7 mouse cellular contexts compared by ENCODE assay signal in genomic region chr5:33657251-33657786, GRCm38 (mm10). TPM values are rescaled to one million over a fixed set of nuclear protein-coding genes. Genes with fewer than 3 reads are reported as not detected.
DNase-seq lines count a peak whose midpoint lies in the region; ATAC-seq and TF ChIP-seq lines count a peak whose summit lies in the region.

No protein-coding gene starts in this region.

- peak overlapping the region; percentile 82 for H3K9ac ChIP-seq in midbrain, embryonic 12.5 days (replicated peaks)

- H3K27me3 ChIP-seq in spleen, adult 2 months (ENCODE audit: control insufficient read depth, insufficient read depth, low read length), result no peaks in the 10 kb centered on the region
- H3K27me3 ChIP-seq in embryonic facial prominence, embryonic 10.5 days (replicated peaks; ENCODE audit: low read depth, poor library complexity, severe bottlenecking), result no peaks in the 10 kb centered on the region
- no peaks in the 10 kb centered on the region for H3K27me3 ChIP-seq in midbrain, embryonic 12.5 days

- peaks cover 1% of the 10 kb centered on the region; the same call in 1 of the 2 replicates for H3K36me3 ChIP-seq in spleen, adult 2 months (ENCODE audit: control insufficient read depth, insufficient read depth, low read length)
- H3K36me3 ChIP-seq in embryonic facial prominence, embryonic 10.5 days (replicated peaks), result peaks cover 52% of the 10 kb centered on the region
- H3K36me3 ChIP-seq in midbrain, embryonic 12.5 days, result peaks cover 42% of the 10 kb centered on the region

- no peak for TF ChIP-seq CTCF in spleen, adult 2 months (IDR thresholded peaks at IDR 0.05; ENCODE audit: extremely low read depth, insufficient read depth, insufficient read length, insufficient replicate concordance)

- H3K9me3 ChIP-seq in embryonic facial prominence, embryonic 10.5 days, result no peaks in the 10 kb centered on the region
- H3K9me3 ChIP-seq in midbrain, embryonic 12.5 days, result no peaks in the 10 kb centered on the region

- peaks cover 20% of the 10 kb centered on the region; the same call in 1 of the 2 replicates for H3K4me1 ChIP-seq in spleen, adult 2 months (ENCODE audit: control insufficient read depth, insufficient read depth, insufficient read length)
- peaks cover 46% of the 10 kb centered on the region for H3K4me1 ChIP-seq in embryonic facial prominence, embryonic 10.5 days
- H3K4me1 ChIP-seq in midbrain, embryonic 12.5 days, result peaks cover 41% of the 10 kb centered on the region

- DNase-seq in spleen, adult 2 months (ENCODE audit: low read depth in 1 of 2, low spot score in 2 of 2), result no peak
- no peak for DNase-seq in spleen, adult 18-20 months
- DNase-seq in embryonic facial prominence, embryonic 10.5 days (ENCODE audit: low spot score), result no peak
- DNase-seq in induced T-regulatory cell, adult 2 months (ENCODE audit: low read depth), result peak; percentile 91
- no peak for DNase-seq in layer of hippocampus, adult 9-11 months
- no peak for DNase-seq in embryo, embryonic 10 days (ENCODE audit: low spot score)

- ATAC-seq in midbrain, embryonic 12.5 days (ENCODE audit: low FRiP score, low read depth), result peak; percentile 11

- H3K4me3 ChIP-seq in spleen, adult 2 months (ENCODE audit: extremely low read depth, insufficient read depth, insufficient read length), result peak overlapping the region; percentile 87
- H3K4me3 ChIP-seq in embryonic facial prominence, embryonic 10.5 days, result peak overlapping the region; percentile 78
- peak overlapping the region; percentile 59 for H3K4me3 ChIP-seq in midbrain, embryonic 12.5 days

- WGBS in spleen, adult 2 months, result under 1% methylated on average over 32 of the region's 32 CpGs
- WGBS in embryonic facial prominence, embryonic 10.5 days, result under 1% methylated on average over 32 of the region's 32 CpGs
- under 1% methylated on average over 32 of the region's 32 CpGs for WGBS in midbrain, embryonic 12.5 days

- TF ChIP-seq POLR2A in spleen, adult 2 months (IDR thresholded peaks at IDR 0.05; ENCODE audit: low read depth, low read length), result no peak

- peak overlapping the region; percentile 90 for H3K4me2 ChIP-seq in midbrain, embryonic 12.5 days (replicated peaks)

- peak overlapping the region; percentile 89 for H3K27ac ChIP-seq in spleen, adult 2 months (ENCODE audit: insufficient read depth, low read length)
- peak overlapping the region; percentile 96 for H3K27ac ChIP-seq in embryonic facial prominence, embryonic 10.5 days (replicated peaks)
- H3K27ac ChIP-seq in midbrain, embryonic 12.5 days (replicated peaks), result peak overlapping the region; percentile 71

RNA-seq across cellular contexts. Expression of gene Tacc3, which starts 0.6 kb away (rescaled TPM):
- polyA plus RNA-seq in spleen, adult 2 months (2012; rRNA removed), result 9.2 and 11.5 TPM in 2 replicates
- 318 and 337 TPM in 2 replicates for polyA plus RNA-seq in embryonic facial prominence, embryonic 10.5 days (2016; fragmentation: Nextera tagmentation; extraction: Ambion mirVana)
- 203 and 205 TPM in 2 replicates for polyA plus RNA-seq in midbrain, embryonic 12.5 days (2016; fragmentation: Nextera tagmentation; extraction: Ambion mirVana)

RNA-seq across cellular contexts. Expression of gene Tmem129, which starts 0.9 kb away (rescaled TPM):
- polyA plus RNA-seq in spleen, adult 2 months (2012; rRNA removed), result 24.8 and 31.3 TPM in 2 replicates
- polyA plus RNA-seq in embryonic facial prominence, embryonic 10.5 days (2016; fragmentation: Nextera tagmentation; extraction: Ambion mirVana), result 37.1 and 40.0 TPM in 2 replicates
- 31.8 and 37.5 TPM in 2 replicates for polyA plus RNA-seq in midbrain, embryonic 12.5 days (2016; fragmentation: Nextera tagmentation; extraction: Ambion mirVana)

RNA-seq across cellular contexts. Expression of gene Slbp, which starts 4.9 kb away (rescaled TPM):
- polyA plus RNA-seq in spleen, adult 2 months (2012; rRNA removed), result 27.1 and 44.8 TPM in 2 replicates
- polyA plus RNA-seq in embryonic facial prominence, embryonic 10.5 days (2016; fragmentation: Nextera tagmentation; extraction: Ambion mirVana), result 313 and 322 TPM in 2 replicates
- polyA plus RNA-seq in midbrain, embryonic 12.5 days (2016; fragmentation: Nextera tagmentation; extraction: Ambion mirVana), result 231 TPM in 2 replicates

RNA-seq across cellular contexts. Expression of gene Gm9903, which starts 27.6 kb away (rescaled TPM):
- 0.41 and 0.43 TPM in 2 replicates for polyA plus RNA-seq in spleen, adult 2 months (2012; rRNA removed)
- polyA plus RNA-seq in embryonic facial prominence, embryonic 10.5 days (2016; fragmentation: Nextera tagmentation; extraction: Ambion mirVana), result 0.30 and 0.32 TPM in 2 replicates
- polyA plus RNA-seq in midbrain, embryonic 12.5 days (2016; fragmentation: Nextera tagmentation; extraction: Ambion mirVana), result 0.93 and 1.0 TPM in 2 replicates

RNA-seq across cellular contexts. Expression of gene Fam53a, which starts 27.9 kb away (rescaled TPM):
- 29.2 and 60.8 TPM in 2 replicates for polyA plus RNA-seq in spleen, adult 2 months (2012; rRNA removed)
- 78.2 and 79.9 TPM in 2 replicates for polyA plus RNA-seq in embryonic facial prominence, embryonic 10.5 days (2016; fragmentation: Nextera tagmentation; extraction: Ambion mirVana)
- 47.7 and 49.2 TPM in 2 replicates for polyA plus RNA-seq in midbrain, embryonic 12.5 days (2016; fragmentation: Nextera tagmentation; extraction: Ambion mirVana)

Comparison
In these comparisons a context has a peak if more than half of its experiments do, and no peak if none do; other contexts are left out.
1. RNA of gene Tacc3, which starts 0.6 kb away (polyA plus RNA-seq): 318 to 337 TPM in embryonic facial prominence, embryonic 10.5 days and 203 to 205 TPM in midbrain, embryonic 12.5 days; 9.2 to 11.5 TPM in spleen, adult 2 months; every median in the first group is over 10 times any median in the second.
2. Peak in every context shown above with its lines, with median percentiles within 50 percentile points of each other: H3K27ac ChIP-seq and H3K4me3 ChIP-seq.